Mouse (Mus musculus): Measurements from ENCODE around the gene Mill2. TPM values are rescaled to one million over a fixed set of nuclear protein-coding genes. Genes with fewer than 3 reads are reported as not detected.

The Mill2 gene
- total RNA-seq, 2 experiments from 2014 or later: 1.8 to 2.1 TPM

Other genes starting within 250 kb of the Mill2 start
- gene Psg23, start 223.5 kb upstream of the Mill2 start, total RNA-seq (2021): not detected
- gene Psg21, start 183.2 kb upstream of the Mill2 start, total RNA-seq (2021): not detected
- not detected for gene Psg20, start 153.8 kb upstream of the Mill2 start, total RNA-seq (2021)
- gene Psg22, start 121.9 kb upstream of the Mill2 start, total RNA-seq (2021): not detected
- not detected for gene Psg19, start 41.4 kb upstream of the Mill2 start, total RNA-seq (2021)
- gene Psg17, start 18.4 kb upstream of the Mill2 start, total RNA-seq (2021): not detected
- gene Pglyrp1, start 31.4 kb downstream of the Mill2 start, total RNA-seq (2021): 10 to 100 TPM; 23.2 to 26.3 TPM
- 10 to 100 TPM in 1 of 2 experiments, 1 to 10 TPM in 1; 9.9 to 10.5 TPM for gene Ccdc61, start 70.4 kb downstream of the Mill2 start, total RNA-seq (2021)
- gene Nova2, start 85.9 kb downstream of the Mill2 start, total RNA-seq (2021): 10 to 100 TPM; 78.2 to 84.6 TPM
- under 1 TPM; 0.53 to 0.76 TPM for gene Nanos2, start 147.4 kb downstream of the Mill2 start, total RNA-seq (2021)
- 10 to 100 TPM; 50.4 to 53.3 TPM for gene Mypop, start 151.3 kb downstream of the Mill2 start, total RNA-seq (2021)
- gene Irf2bp1, start 164.1 kb downstream of the Mill2 start, total RNA-seq (2021): 10 to 100 TPM; 46.7 to 48.3 TPM
- gene Foxa3, start 183.6 kb downstream of the Mill2 start, total RNA-seq (2021): not detected
- 100 to 1,000 TPM; 122 to 133 TPM for gene Sympk, start 184.4 kb downstream of the Mill2 start, total RNA-seq (2021)
- gene Rsph6a, start 214.7 kb downstream of the Mill2 start, total RNA-seq (2021): under 1 TPM; 0.14 to 0.30 TPM
- 100 to 1,000 TPM; 138 to 142 TPM for gene Dmwd, start 236.3 kb downstream of the Mill2 start, total RNA-seq (2021)
- gene Dmpk, start 243.9 kb downstream of the Mill2 start, total RNA-seq (2021): 10 to 100 TPM; 25.0 to 37.5 TPM

All from left cerebral cortex, postnatal 25 days (tissue).